Mouse (Mus musculus) liver, adult 2 months (tissue): ENCODE measurements around the gene Akap9. TPM values are rescaled to one million over a fixed set of nuclear protein-coding genes. Genes with fewer than 3 reads are reported as not detected.
"Not testable (repeated sequence)": the region's sequence is repeated elsewhere in the genome, so short reads cannot be mapped to it uniquely, and the experiment has no call there.

Experiments
- DNase-seq: peaks from one replicate; pipeline ENCODE4 v3.0.0-alpha.2; 2011; ENCODE audit warnings: low read depth, low spot score; ENCODE audit errors: extremely low read depth
- H3K27ac ChIP-seq: fragments of 200-500 bp; replicated peaks from 2 replicates; pipeline ENCODE4 v1.5.1; 2012; ENCODE audit warnings: low read depth, mild to moderate bottlenecking, control low read depth, inconsistent platforms, low read length; ENCODE audit not compliant: insufficient read depth
- H3K27me3 ChIP-seq: fragments of 200-500 bp; 2 replicates; pipeline ENCODE4 v1.6.1; 2012; ENCODE audit warnings: mild to moderate bottlenecking, moderate library complexity, low read length, inconsistent platforms; ENCODE audit not compliant: control insufficient read depth, insufficient read depth
- H3K36me3 ChIP-seq: fragments of 200-500 bp; 2 replicates; pipeline ENCODE4 v1.6.1; 2012; ENCODE audit warnings: low read length, inconsistent platforms; ENCODE audit not compliant: control insufficient read depth, insufficient read depth
- H3K4me1 ChIP-seq: fragments of 200-500 bp; 2 replicates; pipeline ENCODE4 v1.6.1; 2011; ENCODE audit warnings: low read length; ENCODE audit not compliant: control insufficient read depth, insufficient read depth
- H3K4me3 ChIP-seq: fragments of 200-500 bp; 2 replicates; pipeline ENCODE4 v1.5.1; 2011; ENCODE audit warnings: low read depth, mild to moderate bottlenecking, control low read depth, low read length, moderate library complexity; ENCODE audit not compliant: insufficient read depth
- H3K79me2 ChIP-seq: fragments of 200-500 bp; 2 replicates; pipeline ENCODE4 v1.6.1; 2012; ENCODE audit warnings: inconsistent platforms, mild to moderate bottlenecking, low read length, moderate library complexity; ENCODE audit not compliant: control insufficient read depth, insufficient read depth
- H3K9ac ChIP-seq: fragments of 200-500 bp; 2 replicates; pipeline ENCODE4 v1.6.1; 2012; ENCODE audit warnings: low read depth, mild to moderate bottlenecking, control low read depth, inconsistent platforms, low read length
- CTCF ChIP-seq: fragments of 200-500 bp; IDR thresholded peaks from 2 replicates; pipeline ENCODE4 v1.5.1; 2011; ENCODE audit warnings: low read depth, low read length, control low read depth
- POLR2A ChIP-seq: fragments of 200-500 bp; IDR thresholded peaks from 2 replicates; pipeline ENCODE4 v1.6.1; 2011; ENCODE audit warnings: low read length, control low read depth; ENCODE audit not compliant: insufficient read depth; ENCODE audit errors: extremely low read depth
- WGBS: fragments of 180-500 bp; shearing (Covaris S2); methylation state at CpG from one replicate; pipeline ENCODE4 v1.1.7; 2018; 5-methylcytosine and 5-hydroxymethylcytosine counted together
- polyA plus RNA-seq: library from polyadenylated mRNA; depleted of rRNA; stranded (reverse); fragments of >200 nt; gene quantifications from 2 replicates; pipeline ENCODE4 v1.2.3, GENCODE M21; 2012; rRNA removed
- total RNA-seq: library from RNA; depleted of rRNA; stranded (reverse); fragments of >200 nt; gene quantifications from 2 replicates; pipeline ENCODE4 v1.2.3, GENCODE M21; 2014; rRNA removed

Akap9 gene
- total and polyA plus RNA-seq, 2 experiments = 4.7 to 45.9 TPM

GRCm38 (mm10) chr5:4104341-4105040, 176.6 kb downstream of the Akap9 start, which contains the start of gene Cyp51:
Gene Cyp51, minus strand, starts transcription at chr5:4104746.
- under 1% methylated on average over 58 of the region's 59 CpGs for WGBS
- TF ChIP-seq POLR2A (peak; percentile 42; the same call in 1 of the 2 replicates), CTCF (no peak)
- H3K27me3 ChIP-seq = no peaks in the 10 kb centered on the region
- peak within 1 kb of the TSS; percentile 87 for H3K4me3 ChIP-seq
- H3K9ac ChIP-seq = peak within 1 kb of the TSS; percentile 86
- DNase-seq = peak; percentile 88
- peak within 1 kb of the TSS; percentile 89 for H3K27ac ChIP-seq
- peaks cover 8% of the 10 kb centered on the region; the same call in 1 of the 2 replicates for H3K4me1 ChIP-seq
- peaks cover 24% of the 10 kb centered on the region for H3K36me3 ChIP-seq
- H3K79me2 ChIP-seq = peaks cover 4% of the 10 kb centered on the region; the same call in 1 of the 2 replicates

DNA sequence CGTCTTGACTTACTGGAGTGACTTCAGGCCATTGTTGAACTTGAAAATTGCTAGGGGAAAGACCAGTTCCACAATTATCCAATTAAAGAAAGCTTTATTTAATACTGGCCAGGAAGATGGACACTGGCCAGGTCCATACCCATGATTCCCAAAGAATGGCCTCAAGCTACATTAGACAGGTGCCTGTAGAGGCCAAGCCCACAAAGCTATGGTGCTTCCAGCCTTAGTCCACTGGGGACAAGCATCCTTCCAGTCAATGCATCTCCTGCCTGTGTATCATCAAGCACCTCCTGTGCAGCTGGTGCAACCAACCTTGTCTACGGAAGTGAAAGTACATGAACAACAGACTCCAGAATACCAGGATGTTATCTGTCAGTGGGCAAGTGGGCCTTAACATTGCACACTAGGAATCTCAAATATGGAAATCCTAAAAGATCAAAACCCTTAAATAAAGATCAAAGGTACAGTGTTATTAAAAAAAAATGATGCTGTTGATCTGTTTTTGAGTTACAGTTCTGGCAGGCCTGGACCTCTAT, 177.9 kb downstream of the Akap9 start:
- Histone ChIP-seq H3K27ac (no peak overlapping the region), H3K79me2 (peaks cover 4% of the 10 kb centered on the region; the same call in 1 of the 2 replicates), H3K9ac (no peak overlapping the region), H3K4me3 (no peak overlapping the region), H3K4me1 (peaks cover 8% of the 10 kb centered on the region; the same call in 1 of the 2 replicates), H3K27me3 (no peaks in the 10 kb centered on the region), H3K36me3 (peaks cover 15% of the 10 kb centered on the region)
- DNase-seq = no peak
- WGBS = 97% methylated on average over 2 of the region's 2 CpGs
- TF ChIP-seq POLR2A (no peak), CTCF (no peak)

- not testable (repeated sequence) for H3K27me3 ChIP-seq, H3K9ac ChIP-seq, H3K36me3 ChIP-seq, H3K79me2 ChIP-seq, H3K27ac ChIP-seq, H3K4me3 ChIP-seq, H3K4me1 ChIP-seq, DNase-seq
- WGBS = 74% methylated on average over 7 of the region's 7 CpGs
Observed at GRCm38 (mm10) chr5:4107056-4107455, 179.2 kb downstream of the Akap9 start.

DNA sequence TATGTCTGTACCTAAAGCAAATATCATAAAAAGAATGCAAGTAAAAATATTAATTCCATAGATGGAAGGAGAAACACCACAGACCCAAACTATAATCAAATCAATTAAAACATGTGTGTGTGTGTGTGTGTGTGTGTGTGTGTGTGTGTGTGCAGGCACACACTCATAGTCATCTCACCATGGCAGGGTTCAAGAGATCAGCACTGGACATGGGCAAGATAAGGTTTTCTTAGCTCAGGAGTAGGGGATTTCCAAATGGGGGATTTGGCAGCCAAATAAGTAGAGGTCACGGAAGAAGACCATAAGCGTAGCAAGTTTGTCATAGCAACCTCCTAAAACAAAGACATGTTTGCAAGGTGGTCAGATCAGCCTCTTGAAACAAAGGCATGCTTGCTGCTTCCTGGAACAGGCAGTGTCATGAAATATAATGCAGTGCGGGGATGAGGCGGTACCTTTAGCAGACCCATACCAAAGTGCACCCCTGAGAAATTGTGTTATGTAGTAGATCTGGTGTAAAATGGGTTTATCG, 184.8 kb downstream of the Akap9 start:
- Histone ChIP-seq H3K4me1 (no peaks in the 10 kb centered on the region), H3K27ac (no peak overlapping the region), H3K9ac (no peak overlapping the region), H3K4me3 (no peak overlapping the region), H3K27me3 (no peaks in the 10 kb centered on the region), H3K79me2 (no peaks in the 10 kb centered on the region), H3K36me3 (no peaks in the 10 kb centered on the region)
- TF ChIP-seq CTCF (no peak), POLR2A (no peak)
- WGBS = 93% methylated on average over 5 of the region's 5 CpGs
- DNase-seq = no peak

Other genes starting within 250 kb of the Akap9 start
- 15.9 and 16.0 TPM in 2 replicates for gene Ankib1, start 125.1 kb upstream of the Akap9 start, total RNA-seq
- gene Ankib1, start 125.1 kb upstream of the Akap9 start, polyA plus RNA-seq = 4.0 and 4.4 TPM in 2 replicates
- 15.0 and 16.0 TPM in 2 replicates for gene Krit1, start 124.9 kb upstream of the Akap9 start, total RNA-seq
- gene Krit1, start 124.9 kb upstream of the Akap9 start, polyA plus RNA-seq = 3.1 and 4.3 TPM in 2 replicates
- not detected in 2 replicates for gene Lrrd1, start 82.9 kb upstream of the Akap9 start, total RNA-seq
- 0.02 and 0.20 TPM in 2 replicates for gene Lrrd1, start 82.9 kb upstream of the Akap9 start, polyA plus RNA-seq
- 2.3 and 4.9 TPM in 2 replicates for gene Mterf1a, start 34.1 kb upstream of the Akap9 start, total RNA-seq
- gene Mterf1a, start 34.1 kb upstream of the Akap9 start, polyA plus RNA-seq = 0.51 and 0.57 TPM in 2 replicates
- 207 and 253 TPM in 2 replicates for gene Cyp51, start 176.7 kb downstream of the Akap9 start, total RNA-seq
- 134 and 144 TPM in 2 replicates for gene Cyp51, start 176.7 kb downstream of the Akap9 start, polyA plus RNA-seq